Mouse (Mus musculus): ENCODE data around the gene Limd2. TPM values are rescaled to one million over a fixed set of nuclear protein-coding genes. Genes with fewer than 3 reads are reported as not detected.

Gene Limd2
- total and polyA plus RNA-seq, 2 experiments from 2014 or later: 69.7 to 122 TPM

DNA sequence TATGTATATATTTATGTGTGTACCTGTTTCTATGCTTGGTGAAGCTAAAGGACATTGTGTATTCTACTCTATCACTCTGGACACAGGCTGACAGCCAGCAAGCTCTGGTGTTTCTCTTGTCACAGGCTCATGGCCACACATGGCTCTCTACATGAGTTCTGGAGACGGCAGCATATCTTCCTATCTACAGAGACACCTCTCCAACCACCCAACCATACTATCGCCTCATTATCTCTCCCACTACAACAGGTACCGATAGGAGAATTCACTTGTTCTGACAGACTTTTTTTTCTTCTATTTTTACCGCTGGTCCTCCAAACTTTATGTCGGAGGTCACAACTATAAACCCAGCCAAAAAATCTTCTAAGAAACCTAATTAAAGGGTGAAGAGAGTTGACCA, 31.6 kb upstream of the Limd2 start:
- TF ChIP-seq CTCF (IDR thresholded peaks at IDR 0.05): no peak
- peak overlapping the region; percentile 74 for H3K4me2 ChIP-seq (ENCODE audit: low read depth, low read length, poor library complexity, severe bottlenecking)
- no peaks in the 10 kb centered on the region for H3K4me1 ChIP-seq (ENCODE audit: insufficient read depth, low read length)
- no peaks in the 10 kb centered on the region; the same call in 1 of the 2 replicates for H3K36me3 ChIP-seq (ENCODE audit: insufficient read depth, low read length)
- ATAC-seq (ENCODE audit: low FRiP score) (no peak), DNase-seq (ENCODE audit: low spot score) (no peak)
- no peaks in the 10 kb centered on the region for H3K27me3 ChIP-seq (ENCODE audit: insufficient read depth, low read length)
- WGBS: 88% methylated on average over 5 of the region's 5 CpGs
- H3K9me3 ChIP-seq (ENCODE audit: low read length): no peaks in the 10 kb centered on the region
- H3K9ac ChIP-seq (replicated peaks; ENCODE audit: low read length, poor library complexity, severe bottlenecking): no peak overlapping the region
- no peak overlapping the region for H3K27ac ChIP-seq (ENCODE audit: low read depth, low read length)
- H3K4me3 ChIP-seq (ENCODE audit: low read depth, low read length): peak overlapping the region; percentile 75

- H3K4me2 ChIP-seq (ENCODE audit: low read depth, low read length, poor library complexity, severe bottlenecking): no peak overlapping the region
- H3K27ac ChIP-seq (ENCODE audit: low read depth, low read length): no peak overlapping the region
- no peak for TF ChIP-seq CTCF (IDR thresholded peaks at IDR 0.05)
- WGBS: 96% methylated on average over 3 of the region's 3 CpGs
- DNase-seq (ENCODE audit: low spot score): no peak
- ATAC-seq (ENCODE audit: low FRiP score): no peak
- no peaks in the 10 kb centered on the region for H3K9me3 ChIP-seq (ENCODE audit: low read length)
- H3K27me3 ChIP-seq (ENCODE audit: insufficient read depth, low read length): no peaks in the 10 kb centered on the region
- no peaks in the 10 kb centered on the region for H3K4me1 ChIP-seq (ENCODE audit: insufficient read depth, low read length)
- H3K9ac ChIP-seq (replicated peaks; ENCODE audit: low read length, poor library complexity, severe bottlenecking): no peak overlapping the region
- H3K36me3 ChIP-seq (ENCODE audit: insufficient read depth, low read length): no peaks in the 10 kb centered on the region; the same call in 1 of the 2 replicates
- H3K4me3 ChIP-seq (ENCODE audit: low read depth, low read length): no peak overlapping the region
Measured at GRCm38 (mm10) chr11:106191716-106192115, 31.1 kb upstream of the Limd2 start.

GRCm38 (mm10) chr11:106187326-106187725, 26.7 kb upstream of the Limd2 start:
- H3K4me1 ChIP-seq (ENCODE audit: insufficient read depth, low read length): no peaks in the 10 kb centered on the region
- no peaks in the 10 kb centered on the region for H3K27me3 ChIP-seq (ENCODE audit: insufficient read depth, low read length)
- WGBS: 98% methylated on average over 4 of the region's 4 CpGs
- H3K4me2 ChIP-seq (ENCODE audit: low read depth, low read length, poor library complexity, severe bottlenecking): no peak overlapping the region
- no peaks in the 10 kb centered on the region for H3K9me3 ChIP-seq (ENCODE audit: low read length)
- no peak for ATAC-seq (ENCODE audit: low FRiP score)
- no peak overlapping the region for H3K4me3 ChIP-seq (ENCODE audit: low read depth, low read length)
- H3K9ac ChIP-seq (replicated peaks; ENCODE audit: low read length, poor library complexity, severe bottlenecking): no peak overlapping the region
- DNase-seq (ENCODE audit: low spot score): no peak
- peaks cover 9% of the 10 kb centered on the region for H3K36me3 ChIP-seq (ENCODE audit: insufficient read depth, low read length)
- TF ChIP-seq CTCF (IDR thresholded peaks at IDR 0.05): no peak
- no peak overlapping the region for H3K27ac ChIP-seq (ENCODE audit: low read depth, low read length)

DNA sequence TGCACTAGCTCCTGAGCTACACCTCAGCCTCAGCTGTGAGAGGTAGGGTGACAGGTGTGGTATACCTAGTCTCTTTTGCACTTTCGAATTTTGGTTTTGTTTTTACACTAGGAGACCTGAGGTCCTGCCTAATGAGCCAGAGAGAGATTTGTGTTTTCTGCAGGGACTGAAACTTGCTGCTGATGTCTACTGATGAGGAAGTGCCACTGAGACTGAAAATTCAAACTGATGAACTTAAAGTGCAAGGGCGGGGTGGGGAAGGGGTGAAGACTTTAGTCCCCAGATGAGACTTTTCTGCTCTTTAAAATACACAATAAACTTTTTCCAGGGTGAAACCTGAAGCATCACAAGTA, 19.8 kb upstream of the Limd2 start:
- H3K9ac ChIP-seq (replicated peaks; ENCODE audit: low read length, poor library complexity, severe bottlenecking): no peak overlapping the region
- no peak for DNase-seq (ENCODE audit: low spot score)
- no peak overlapping the region for H3K27ac ChIP-seq (ENCODE audit: low read depth, low read length)
- H3K4me2 ChIP-seq (ENCODE audit: low read depth, low read length, poor library complexity, severe bottlenecking): no peak overlapping the region
- no peak overlapping the region for H3K4me3 ChIP-seq (ENCODE audit: low read depth, low read length)
- H3K27me3 ChIP-seq (ENCODE audit: insufficient read depth, low read length): no peaks in the 10 kb centered on the region
- no peaks in the 10 kb centered on the region for H3K9me3 ChIP-seq (ENCODE audit: low read length)
- 96% methylated on average over 2 of the region's 2 CpGs for WGBS
- no peaks in the 10 kb centered on the region for H3K4me1 ChIP-seq (ENCODE audit: insufficient read depth, low read length)
- no peak for ATAC-seq (ENCODE audit: low FRiP score)
- peaks cover 10% of the 10 kb centered on the region for H3K36me3 ChIP-seq (ENCODE audit: insufficient read depth, low read length)
- no peak for TF ChIP-seq CTCF (IDR thresholded peaks at IDR 0.05)

GRCm38 (mm10) chr11:106179711-106180448, 19.2 kb upstream of the Limd2 start:
- ATAC-seq (ENCODE audit: low FRiP score): no peak
- no peaks in the 10 kb centered on the region for H3K4me1 ChIP-seq (ENCODE audit: insufficient read depth, low read length)
- H3K4me3 ChIP-seq (ENCODE audit: low read depth, low read length): no peak overlapping the region
- no peaks in the 10 kb centered on the region for H3K9me3 ChIP-seq (ENCODE audit: low read length)
- TF ChIP-seq CTCF (IDR thresholded peaks at IDR 0.05): no peak
- H3K36me3 ChIP-seq (ENCODE audit: insufficient read depth, low read length): peaks cover 10% of the 10 kb centered on the region
- no peaks in the 10 kb centered on the region for H3K27me3 ChIP-seq (ENCODE audit: insufficient read depth, low read length)
- no peak overlapping the region for H3K9ac ChIP-seq (replicated peaks; ENCODE audit: low read length, poor library complexity, severe bottlenecking)
- H3K4me2 ChIP-seq (ENCODE audit: low read depth, low read length, poor library complexity, severe bottlenecking): no peak overlapping the region
- 86% methylated on average over 7 of the region's 7 CpGs for WGBS
- no peak for DNase-seq (ENCODE audit: low spot score)
- no peak overlapping the region for H3K27ac ChIP-seq (ENCODE audit: low read depth, low read length)

DNA sequence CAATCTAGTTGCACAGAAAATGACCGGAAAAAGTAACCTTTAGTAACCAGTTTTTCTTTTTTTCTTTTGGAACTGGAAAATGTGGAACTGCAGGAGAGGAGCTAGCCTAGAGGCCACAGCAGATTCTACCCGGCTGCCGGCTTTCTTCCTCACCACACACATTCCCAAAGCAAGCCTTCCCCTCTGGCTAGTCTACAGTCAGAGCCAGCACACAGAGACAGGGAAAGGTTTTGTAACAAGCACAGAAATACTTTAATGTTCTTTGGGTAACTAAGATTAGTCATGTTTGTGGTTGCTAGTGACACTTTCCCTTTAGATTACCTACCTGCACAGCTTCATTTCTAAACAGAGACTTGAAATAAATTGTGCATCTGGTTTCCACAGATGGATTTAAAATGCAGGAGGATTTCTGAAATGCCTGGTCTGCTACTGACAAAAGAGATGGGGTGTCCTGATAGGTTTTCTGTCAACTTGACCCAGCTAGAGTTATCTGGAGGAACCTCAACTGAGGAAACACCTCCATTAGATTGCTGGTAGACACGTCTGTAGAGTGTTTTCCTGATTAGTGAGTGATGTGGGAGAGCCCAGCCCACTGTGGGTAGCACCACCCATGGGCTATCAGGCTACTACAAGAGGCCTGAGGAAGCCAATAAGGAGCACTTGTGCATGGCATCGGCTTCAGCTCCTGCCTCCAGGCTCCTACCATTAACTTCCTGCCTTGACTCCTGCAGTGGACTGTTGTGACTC, 17.5 kb upstream of the Limd2 start:
- DNase-seq (ENCODE audit: low spot score): no peak
- Histone ChIP-seq H3K36me3 (ENCODE audit: insufficient read depth, low read length) (peaks cover 8% of the 10 kb centered on the region), H3K4me1 (ENCODE audit: insufficient read depth, low read length) (no peaks in the 10 kb centered on the region), H3K9ac (replicated peaks; ENCODE audit: low read length, poor library complexity, severe bottlenecking) (no peak overlapping the region), H3K27ac (ENCODE audit: low read depth, low read length) (no peak overlapping the region), H3K27me3 (ENCODE audit: insufficient read depth, low read length) (no peaks in the 10 kb centered on the region), H3K4me3 (ENCODE audit: low read depth, low read length) (no peak overlapping the region), H3K9me3 (ENCODE audit: low read length) (no peaks in the 10 kb centered on the region), H3K4me2 (ENCODE audit: low read depth, low read length, poor library complexity, severe bottlenecking) (no peak overlapping the region)
- 83% methylated on average over 5 of the region's 5 CpGs for WGBS
- no peak for ATAC-seq (ENCODE audit: low FRiP score)
- TF ChIP-seq CTCF (IDR thresholded peaks at IDR 0.05): no peak
